Mouse (Mus musculus) cerebellum, adult 2 months (tissue): ENCODE measurements around the gene Serpinb9b.

Experiments
- CTCF ChIP-seq: fragments of 200-500 bp; IDR thresholded peaks from 2 replicates; pipeline ENCODE4 v1.5.1; 2011; ENCODE audit warnings: low read depth, mild to moderate bottlenecking, control low read depth, low read length, moderate library complexity, borderline replicate concordance; ENCODE audit not compliant: insufficient read depth
- POLR2A ChIP-seq: fragments of 200-500 bp; IDR thresholded peaks from 2 replicates; pipeline ENCODE4 v1.6.1; 2011; ENCODE audit warnings: low read length, control low read depth, borderline replicate concordance; ENCODE audit not compliant: insufficient read depth

- no peak for TF ChIP-seq CTCF
- no peak for TF ChIP-seq POLR2A
These were observed 62.4 kb downstream of the Serpinb9b start for GRCm38 (mm10) chr13:33089566-33089965.
